Mouse (Mus musculus): ENCODE measurements around the gene Ptprk.

Ptprk gene

DNA sequence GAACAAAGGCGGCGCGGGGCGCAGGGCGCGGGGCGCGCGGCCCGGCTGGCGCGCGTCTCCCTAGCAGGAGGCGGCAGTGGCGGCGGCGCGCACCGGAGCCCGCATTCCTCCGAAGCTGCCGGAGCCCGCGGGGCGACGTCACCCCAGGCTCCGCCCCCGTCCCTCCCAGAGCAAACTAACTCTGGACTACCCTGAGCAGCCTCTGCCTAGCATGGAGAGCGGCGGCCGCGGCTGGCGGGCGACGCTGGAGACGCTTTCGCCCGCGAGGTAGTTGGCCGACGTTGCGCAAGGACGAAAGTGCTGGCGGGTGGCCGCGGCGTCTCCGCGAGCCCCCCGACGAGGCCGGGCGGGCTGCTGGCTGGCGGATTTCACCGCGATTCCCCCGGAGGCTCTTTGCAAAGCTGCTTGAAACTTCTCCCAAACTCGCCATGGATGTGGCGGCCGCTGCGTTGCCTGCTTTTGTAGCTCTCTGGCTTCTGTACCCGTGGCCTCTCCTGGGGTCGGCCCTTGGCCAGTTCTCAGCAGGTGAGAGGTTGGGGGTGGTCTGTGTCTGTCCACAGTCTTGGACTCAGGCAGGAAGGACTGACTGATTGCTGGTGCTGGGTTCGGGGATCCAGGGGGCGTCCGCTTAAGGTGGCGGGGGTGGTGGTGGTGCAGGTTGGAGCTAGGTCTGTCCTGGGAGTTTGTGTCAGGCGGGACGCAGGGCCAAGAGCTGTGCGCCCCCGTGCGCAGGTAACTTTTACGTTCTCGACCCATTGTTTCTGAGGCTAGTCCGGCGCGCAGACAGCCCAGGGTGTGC lies at the start of gene Ptprk:
TSS of gene Ptprk (plus strand) at position 168 of the 799 bp plus-strand sequence.
- DNase-seq (ENCODE audit: low read depth) = no peak

- DNase-seq (ENCODE audit: low read depth) = no peak
Observed at GRCm38 (mm10) chr10:28027791-28028190, 46.8 kb upstream of the Ptprk start.

- DNase-seq (ENCODE audit: low read depth) = no peak
Observed at GRCm38 (mm10) chr10:28036456-28036855, 38.2 kb upstream of the Ptprk start.

GRCm38 (mm10) chr10:28054764-28055163 lies 19.9 kb upstream of the Ptprk start:
- no peak for DNase-seq (ENCODE audit: low read depth)

GRCm38 (mm10) chr10:28059222-28059621 lies 15.4 kb upstream of the Ptprk start:
- DNase-seq (ENCODE audit: low read depth) = no peak

GRCm38 (mm10) chr10:28067997-28068396 lies 6.6 kb upstream of the Ptprk start:
- DNase-seq (ENCODE audit: low read depth) = no peak

DNA sequence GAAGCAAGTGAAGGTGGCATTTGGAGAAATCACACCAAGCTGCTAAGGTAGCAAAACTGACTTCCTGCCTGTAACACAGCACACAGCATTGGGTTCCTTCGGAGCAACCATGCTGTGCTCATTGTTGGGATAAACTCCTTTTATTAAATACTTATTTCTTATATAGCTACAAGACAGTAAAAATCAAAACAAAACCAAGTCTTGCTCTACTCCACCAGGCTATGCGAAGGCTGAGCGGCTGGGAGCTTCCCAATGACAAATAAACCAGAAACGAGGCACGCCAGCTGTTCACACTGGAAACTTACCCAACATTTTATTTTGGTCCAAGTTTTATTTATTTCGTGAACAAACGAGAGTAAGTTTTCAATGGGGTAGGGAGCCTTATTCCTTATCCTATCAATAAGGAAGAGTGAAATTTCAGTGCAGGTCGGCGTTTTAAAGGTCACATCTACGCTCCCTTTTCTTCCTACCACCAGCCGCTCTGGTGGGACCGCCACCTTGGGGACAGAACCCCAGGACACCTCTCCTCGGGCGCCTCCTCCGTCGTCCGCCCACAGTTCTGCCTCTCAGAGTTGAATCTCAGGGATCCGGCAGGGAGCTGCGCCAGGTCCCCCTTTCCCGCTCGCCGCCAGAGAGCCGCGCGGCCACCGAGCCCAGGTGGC lies 498 bp upstream of the Ptprk start:
- no peak for DNase-seq (ENCODE audit: low read depth)

- DNase-seq (ENCODE audit: low read depth) = no peak
Observed at GRCm38 (mm10) chr10:28075491-28076035, 943 bp downstream of the Ptprk start.

- DNase-seq (ENCODE audit: low read depth) = no peak
Observed at GRCm38 (mm10) chr10:28076036-28076855, 1.6 kb downstream of the Ptprk start.

- DNase-seq (ENCODE audit: low read depth) = no peak
Observed at GRCm38 (mm10) chr10:28078270-28078669, 3.6 kb downstream of the Ptprk start.

GRCm38 (mm10) chr10:28081221-28081620 lies 6.6 kb downstream of the Ptprk start:
- DNase-seq (ENCODE audit: low read depth) = no peak

DNA sequence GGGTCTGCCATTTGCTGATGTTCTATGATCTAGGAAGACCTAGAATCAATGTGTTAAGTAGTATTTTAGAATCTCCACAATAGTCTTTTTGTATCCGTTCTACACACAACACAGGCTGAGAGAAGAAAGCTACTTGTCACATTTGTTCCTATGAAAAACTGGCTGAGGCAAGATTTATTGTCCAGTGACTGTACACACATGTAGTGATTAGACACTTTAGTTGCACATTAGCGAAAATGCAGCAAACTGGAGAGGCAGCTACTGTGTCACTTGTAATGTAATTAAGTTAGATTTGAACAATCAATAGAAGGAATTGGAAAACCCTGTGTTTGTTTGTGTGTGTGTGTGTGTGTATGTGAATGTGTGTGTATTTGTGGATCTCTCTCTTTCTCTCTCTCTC lies 8.6 kb downstream of the Ptprk start:
- DNase-seq (ENCODE audit: low read depth) = no peak

DNA sequence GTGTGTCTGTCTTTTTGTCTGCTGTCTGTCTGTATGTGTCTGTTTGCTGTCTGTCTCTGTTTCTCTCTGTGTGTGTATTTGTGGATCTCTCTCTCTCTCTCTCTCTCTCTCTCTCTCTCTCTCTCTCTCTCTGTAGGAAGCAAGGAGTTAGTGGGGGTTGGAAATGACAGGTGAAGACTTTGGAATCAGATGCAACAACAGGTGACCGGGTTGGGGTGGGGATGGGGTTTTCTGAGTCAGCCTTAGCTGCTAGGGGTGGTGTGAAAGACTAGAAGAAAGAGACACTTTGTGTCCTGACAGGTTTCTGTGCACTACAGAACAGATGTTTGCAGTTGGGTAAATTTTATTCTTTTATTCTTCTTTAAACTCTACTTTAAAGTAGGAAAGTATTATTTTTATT lies 9.0 kb downstream of the Ptprk start:
- DNase-seq (ENCODE audit: low read depth) = no peak

DNA sequence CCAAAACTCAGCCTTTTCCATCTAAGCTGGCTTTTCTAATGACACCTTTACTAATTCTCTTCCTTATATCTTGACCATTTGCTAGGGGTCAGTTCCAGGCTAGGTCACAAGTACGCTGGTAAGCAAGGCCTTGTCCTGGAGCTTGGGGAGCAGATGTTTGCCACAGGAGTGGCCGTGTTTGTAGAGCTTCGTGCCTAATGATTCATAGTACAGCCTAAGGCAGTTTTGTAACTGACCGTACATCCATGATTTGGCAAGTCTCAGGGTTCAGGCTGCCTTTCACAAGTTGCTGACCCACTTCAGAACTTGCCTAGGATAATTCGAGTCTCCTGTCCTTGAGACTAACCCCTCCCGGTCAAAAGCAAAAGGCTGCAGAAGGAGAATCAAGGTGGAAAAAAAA lies 12.7 kb downstream of the Ptprk start:
- no peak for DNase-seq (ENCODE audit: low read depth)

DNA sequence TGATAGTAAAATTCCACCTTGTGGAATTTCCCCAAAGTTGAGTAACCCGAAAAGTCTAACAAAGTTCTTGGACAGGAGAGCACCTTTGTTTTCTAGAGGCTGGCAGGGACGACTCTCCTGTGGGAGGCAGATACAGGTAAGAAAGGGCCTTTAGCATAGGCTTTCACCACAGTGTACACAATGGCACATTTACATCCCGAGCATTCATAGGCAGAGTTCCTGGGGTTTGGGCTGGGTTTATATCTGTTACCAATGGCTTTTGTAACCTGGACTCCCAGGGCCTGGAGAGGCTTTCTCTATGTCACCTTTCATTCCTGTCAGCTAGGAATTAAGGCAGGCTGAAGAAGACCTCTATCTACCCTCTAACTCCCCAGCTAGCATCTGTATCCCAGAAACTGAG lies 13.1 kb downstream of the Ptprk start:
- no peak for DNase-seq (ENCODE audit: low read depth)

DNA sequence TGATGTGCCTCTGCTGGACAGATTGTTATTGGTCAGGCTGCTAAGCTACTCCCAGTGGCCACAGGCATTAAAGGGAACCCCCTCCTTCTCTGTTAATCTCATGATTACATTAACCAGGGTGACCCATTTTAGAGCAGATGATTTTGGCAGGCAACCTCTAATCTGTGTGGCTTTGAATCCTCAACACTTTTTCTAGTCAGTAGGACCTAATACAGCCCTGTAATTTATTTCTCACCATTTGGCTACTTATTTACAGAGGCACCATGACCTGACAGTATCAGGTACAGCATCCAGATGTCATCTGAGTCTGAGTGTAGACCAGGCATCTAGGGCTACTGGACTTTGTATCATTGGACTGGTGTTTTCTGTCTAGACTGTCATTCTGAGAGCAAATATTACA lies 21.4 kb downstream of the Ptprk start:
- DNase-seq (ENCODE audit: low read depth) = no peak

- no peak for DNase-seq (ENCODE audit: low read depth)
Observed at GRCm38 (mm10) chr10:28097637-28098036, 23.0 kb downstream of the Ptprk start.

DNA sequence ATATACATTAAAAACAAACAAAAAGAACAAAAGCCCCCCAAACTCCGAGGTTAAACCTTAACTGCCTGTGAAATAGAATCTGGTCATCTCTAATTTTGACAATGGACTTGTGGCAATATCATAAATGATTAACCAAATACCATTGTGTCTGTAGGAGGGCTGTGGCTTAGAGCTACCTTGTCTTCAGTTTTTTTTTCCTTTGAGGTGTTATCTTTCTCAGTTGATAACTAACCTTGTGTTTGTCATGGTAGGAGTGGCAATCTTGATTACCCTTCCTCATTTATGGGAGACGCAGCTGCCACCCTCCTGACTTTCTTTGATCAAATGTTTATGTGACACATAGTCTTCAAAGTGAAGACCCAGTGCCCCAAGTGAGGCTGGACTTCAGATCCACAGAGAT lies 24.3 kb downstream of the Ptprk start:
- DNase-seq (ENCODE audit: low read depth) = no peak

GRCm38 (mm10) chr10:28103406-28103906 lies 28.8 kb downstream of the Ptprk start:
- DNase-seq (ENCODE audit: low read depth) = no peak

DNA sequence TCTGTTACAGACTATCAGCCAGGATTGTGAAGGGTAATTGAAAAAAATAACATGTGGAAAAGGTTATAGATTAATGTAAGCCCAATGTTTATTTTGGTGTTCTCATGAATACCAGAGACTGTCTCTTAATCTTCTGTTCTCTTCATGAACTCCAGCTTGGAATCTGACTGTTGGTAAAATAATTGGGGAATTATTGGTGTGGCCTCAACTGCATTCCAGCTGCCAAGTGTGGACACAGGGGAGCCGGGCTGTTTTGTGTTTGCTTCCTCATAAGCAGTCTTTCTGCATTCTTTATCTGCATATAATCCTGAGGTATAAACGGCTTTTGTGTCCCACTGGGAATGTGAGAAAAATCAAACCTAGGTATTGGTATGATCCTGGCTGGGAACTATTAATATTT lies 29.3 kb downstream of the Ptprk start:
- no peak for DNase-seq (ENCODE audit: low read depth)

- DNase-seq (ENCODE audit: low read depth) = no peak
Observed at GRCm38 (mm10) chr10:28105247-28105646, 30.6 kb downstream of the Ptprk start.

Data from 416B (cell line).